Mouse (Mus musculus): ENCODE measurements at regions not wholly inside any gene's neighbourhood (a gene's known extent, or its start where the extent isn't known, plus 50 kb on each side); places are given as distances from the start of the nearest gene placed in this dataset.

DNA sequence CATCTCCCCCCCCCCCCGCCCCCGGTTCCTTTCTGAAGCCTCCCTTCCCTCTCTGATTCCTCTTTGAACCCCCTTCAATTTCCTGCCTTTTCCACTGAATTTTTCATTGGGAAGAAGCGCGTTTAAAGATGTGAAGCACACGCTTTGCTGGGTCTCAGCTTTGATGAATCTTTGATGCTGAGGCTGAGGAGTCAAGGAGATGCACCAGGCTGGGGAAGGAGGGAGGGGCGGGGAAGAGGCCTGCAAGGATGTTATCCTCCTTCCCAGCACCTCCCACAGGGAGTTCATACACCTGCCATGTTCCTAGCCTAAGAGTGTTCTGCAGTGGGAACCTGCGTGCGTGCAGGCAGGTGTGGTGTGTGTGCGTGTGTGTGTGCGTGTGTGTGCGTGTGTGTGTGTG is 205.9 kb downstream of the Uaca start:
- intact Hi-C loops (cut with DNase I): loop anchor here (5.0 kb wide), 1 partner anchor 897 kb away; no protein-coding TSS in a partner anchor
- DNase-seq (ENCODE audit: extremely low spot score in 1 of 2, low spot score in 2 of 2): no peak
- Histone ChIP-seq H3K4me3 (no peak overlapping the region), H3K27ac (no peak overlapping the region)
- no peak for TF ChIP-seq CTCF (IDR thresholded peaks at IDR 0.05)

DNA sequence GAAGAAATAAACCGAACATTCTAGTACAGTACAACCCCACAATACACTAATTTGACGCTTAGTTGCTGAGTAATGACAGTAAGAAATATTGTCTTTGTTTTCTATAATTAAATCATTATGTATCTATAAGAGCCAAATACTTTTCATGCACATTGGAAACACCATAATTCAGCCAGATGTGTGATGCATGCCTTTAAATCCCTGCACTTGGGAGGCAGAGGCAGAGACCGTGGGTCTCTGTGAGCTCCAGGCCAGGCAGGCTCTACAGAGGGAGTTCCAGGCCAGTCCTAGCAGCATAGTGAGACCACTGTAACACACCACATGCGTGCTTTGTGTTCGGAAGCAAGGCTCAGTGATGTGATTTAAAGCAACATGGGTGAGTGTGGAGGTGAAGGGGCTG is 208.2 kb downstream of the Uaca start:
- H3K27ac ChIP-seq: no peak overlapping the region
- TF ChIP-seq CTCF (IDR thresholded peaks at IDR 0.05): no peak

DNA sequence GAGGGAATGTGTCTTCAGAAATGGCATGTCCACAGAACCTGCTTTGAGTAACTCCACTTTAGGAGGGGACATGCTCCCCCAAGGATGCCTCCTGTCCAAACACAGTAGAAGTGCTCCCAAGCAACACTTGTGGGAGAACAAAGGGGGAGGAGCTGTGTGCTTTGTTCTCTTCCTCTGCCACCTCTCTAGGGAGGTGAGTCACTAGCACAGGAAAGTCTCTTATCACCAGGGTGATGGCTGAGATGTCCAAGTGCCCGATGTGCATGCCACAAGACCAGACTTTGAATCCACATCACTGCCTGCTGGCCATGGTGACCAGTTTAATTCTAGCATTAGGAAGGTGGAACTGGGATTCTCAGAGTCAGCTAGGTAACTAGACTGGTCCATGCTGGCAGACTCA is 214.1 kb downstream of the Uaca start:
- intact Hi-C loops (cut with DNase I): no loop called here
- TF ChIP-seq CTCF (IDR thresholded peaks at IDR 0.05): no peak
- DNase-seq (ENCODE audit: extremely low spot score in 1 of 2, low spot score in 2 of 2): no peak
- Histone ChIP-seq H3K4me3 (no peak overlapping the region), H3K27ac (no peak overlapping the region)

More for the DNA sequence above, 208.2 kb downstream of the Uaca start:
- intact Hi-C loops (cut with DNase I): loop anchor here (5.0 kb wide), 1 partner anchor 895 kb away; no protein-coding TSS in a partner anchor
- H3K4me3 ChIP-seq: no peak overlapping the region
- DNase-seq (ENCODE audit: extremely low spot score in 1 of 2, low spot score in 2 of 2): no peak

DNA sequence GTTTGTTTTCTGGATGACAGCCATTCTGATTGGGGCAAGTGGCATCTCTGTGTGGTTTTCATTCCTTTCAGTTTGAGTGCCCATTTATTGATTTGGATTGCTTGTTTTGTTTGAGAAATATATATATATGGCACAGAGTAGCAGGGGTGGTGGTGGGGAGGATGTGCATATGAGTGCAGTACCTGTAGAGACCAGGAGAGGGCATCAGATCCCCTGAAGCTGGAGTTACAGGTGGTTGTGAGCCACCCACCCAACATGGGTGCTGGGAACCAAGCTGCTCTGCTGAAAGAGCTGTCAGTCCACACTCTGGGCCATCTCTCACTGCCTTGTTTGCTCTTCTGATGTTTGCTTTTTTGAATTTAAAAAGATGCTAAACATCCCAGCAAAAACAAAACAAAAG is 216.7 kb downstream of the Uaca start:
- DNase-seq (ENCODE audit: extremely low spot score in 1 of 2, low spot score in 2 of 2): no peak
- peak; percentile 10 for TF ChIP-seq CTCF (IDR thresholded peaks at IDR 0.05)
- intact Hi-C loops (cut with DNase I): no loop called here
- Histone ChIP-seq H3K4me3 (no peak overlapping the region), H3K27ac (no peak overlapping the region)

DNA sequence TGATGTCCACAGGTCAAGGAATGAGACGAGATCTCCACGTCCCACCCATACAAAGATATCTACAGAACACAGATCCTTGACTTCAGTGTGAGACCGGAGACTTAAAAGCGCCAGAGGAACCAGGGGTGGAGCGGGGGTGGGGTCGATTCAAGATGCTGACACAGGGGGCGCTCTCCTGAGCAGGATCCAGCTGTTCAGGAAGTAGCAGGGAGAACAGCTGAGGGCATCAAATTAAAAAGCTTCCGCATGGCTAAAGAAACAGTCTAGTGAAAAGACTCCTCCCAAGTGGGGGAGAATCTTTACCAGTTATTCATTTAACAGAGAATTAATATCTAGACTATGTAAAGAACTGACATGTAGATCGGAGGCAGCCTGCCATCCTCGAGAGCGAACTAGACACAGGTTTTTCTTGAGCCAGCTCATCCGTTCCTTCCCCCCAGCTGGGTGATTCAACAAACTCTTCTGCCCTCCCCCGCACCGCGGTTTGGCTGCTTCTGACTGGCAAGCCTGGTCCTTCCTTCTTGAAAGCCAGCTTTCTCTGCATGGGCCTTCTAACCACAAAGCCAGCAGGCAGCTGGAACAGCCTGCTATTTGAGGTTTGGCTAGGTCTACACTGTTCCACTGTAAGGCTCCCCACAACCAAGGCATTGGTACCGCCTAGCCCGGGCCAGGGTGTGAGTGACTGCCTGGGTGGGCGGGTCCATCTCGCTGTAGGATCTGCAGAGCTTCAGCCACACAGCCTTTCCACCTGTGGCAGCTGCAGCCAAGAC is 218.6 kb downstream of the Uaca start:
- peak; percentile 73 to 81 for DNase-seq (ENCODE audit: extremely low spot score in 1 of 2, low spot score in 2 of 2)
- TF ChIP-seq CTCF (IDR thresholded peaks at IDR 0.05): peak; percentile 33
- intact Hi-C loops (cut with DNase I): no loop called here
- Histone ChIP-seq H3K27ac (0 out of 2 replicates have a peak overlapping the region, but pooled peaks have one; percentile 24), H3K4me3 (no peak overlapping the region)

DNA sequence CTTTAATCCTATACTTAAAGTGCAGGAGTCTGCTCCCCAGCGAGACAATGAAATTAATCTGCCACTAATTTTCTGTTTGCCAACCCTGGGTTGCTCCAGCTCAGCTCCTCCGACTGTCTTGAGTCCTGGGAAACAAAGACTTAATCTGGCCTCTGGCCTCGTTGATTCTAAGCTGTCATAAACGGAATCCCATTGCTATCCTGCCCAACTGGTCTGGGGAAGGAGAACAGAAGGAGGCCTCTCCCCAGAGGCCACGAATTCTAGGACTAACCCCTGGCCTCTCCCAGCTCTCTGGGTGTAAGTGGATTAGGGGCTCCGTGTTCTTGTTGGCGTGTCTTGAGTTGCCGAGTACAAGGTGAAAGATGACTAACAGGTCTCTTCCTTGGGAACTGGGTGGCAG is 219.8 kb downstream of the Uaca start:
- no peak overlapping the region for H3K27ac ChIP-seq
- H3K4me3 ChIP-seq: no peak overlapping the region
- no peak for DNase-seq (ENCODE audit: extremely low spot score in 1 of 2, low spot score in 2 of 2)
- no peak for TF ChIP-seq CTCF (IDR thresholded peaks at IDR 0.05)
- intact Hi-C loops (cut with DNase I): no loop called here

DNA sequence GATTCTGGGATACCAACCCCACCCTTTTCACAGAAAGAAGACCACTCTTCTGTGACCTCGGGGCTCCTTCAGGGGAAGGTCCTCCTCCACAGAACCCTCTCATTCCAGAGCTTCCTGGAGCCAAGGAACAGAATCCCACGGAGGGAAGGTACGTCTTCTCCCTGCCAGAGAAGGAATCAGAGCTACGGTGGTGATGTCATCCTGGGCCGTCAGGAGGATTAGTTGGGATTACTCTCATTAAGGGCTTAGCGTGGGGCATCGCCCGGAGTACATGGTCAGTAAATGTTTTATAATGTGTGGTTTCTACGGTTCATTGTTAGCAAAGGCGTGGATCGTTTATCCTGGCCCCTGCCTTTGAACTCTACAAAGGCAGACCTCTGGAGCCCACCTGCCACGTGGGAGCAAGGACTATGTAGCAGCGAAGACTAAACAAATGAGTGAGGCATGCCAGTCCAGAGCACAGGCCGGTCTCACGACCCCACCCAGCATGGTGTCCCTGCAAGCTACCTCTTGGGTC is 221.1 kb downstream of the Uaca start:
- no peak for TF ChIP-seq CTCF (IDR thresholded peaks at IDR 0.05)
- no peak for DNase-seq (ENCODE audit: extremely low spot score in 1 of 2, low spot score in 2 of 2)
- Histone ChIP-seq H3K27ac (no peak overlapping the region), H3K4me3 (no peak overlapping the region)
- intact Hi-C loops (cut with DNase I): no loop called here

DNA sequence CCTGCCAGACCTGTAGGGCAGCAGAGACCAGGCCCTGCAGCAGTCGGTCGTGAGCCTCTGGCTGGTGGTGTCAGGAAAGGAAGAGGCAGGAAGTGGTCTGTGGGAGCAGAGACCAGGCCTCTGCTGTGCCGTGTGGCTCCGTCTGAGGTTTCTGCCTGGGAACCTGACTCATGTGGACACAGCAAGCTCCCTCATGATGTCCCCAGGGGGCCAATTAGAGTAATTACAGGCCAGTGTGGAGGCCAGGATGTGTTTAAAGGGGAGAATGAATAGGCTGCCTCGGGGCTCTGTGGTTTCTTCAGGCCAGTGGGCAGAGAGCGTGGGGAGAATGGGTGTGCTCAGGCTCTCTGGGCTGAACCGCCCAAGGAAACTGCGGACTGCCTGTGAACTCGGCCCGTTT is 222.3 kb downstream of the Uaca start:
- TF ChIP-seq CTCF (IDR thresholded peaks at IDR 0.05): no peak
- no peak for DNase-seq (ENCODE audit: extremely low spot score in 1 of 2, low spot score in 2 of 2)
- H3K4me3 ChIP-seq: no peak overlapping the region
- no peak overlapping the region for H3K27ac ChIP-seq
- intact Hi-C loops (cut with DNase I): no loop called here

DNA sequence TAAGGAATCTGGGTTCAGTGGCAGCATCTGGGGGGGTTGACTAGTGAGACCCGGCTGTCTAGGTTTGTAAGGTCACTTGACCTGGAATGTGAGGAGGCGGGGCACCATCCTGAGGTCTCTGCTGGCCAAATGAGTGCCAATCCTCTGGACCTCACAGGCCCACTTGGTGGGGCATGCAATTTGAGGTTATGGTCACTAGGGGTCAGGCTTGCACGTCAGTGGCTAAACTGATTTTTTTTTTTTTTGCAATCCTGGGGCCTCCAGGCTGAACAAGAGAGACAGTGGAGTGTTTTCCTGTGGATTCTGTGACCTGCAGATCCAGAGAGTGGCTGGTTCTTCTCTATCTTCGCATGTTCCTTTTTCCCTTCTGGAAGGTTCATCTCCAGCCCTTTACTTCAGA is 225.6 kb downstream of the Uaca start:
- no peak for DNase-seq (ENCODE audit: extremely low spot score in 1 of 2, low spot score in 2 of 2)
- peak; percentile 62 for TF ChIP-seq CTCF (IDR thresholded peaks at IDR 0.05)
- intact Hi-C loops (cut with DNase I): no loop called here
- Histone ChIP-seq H3K27ac (no peak overlapping the region), H3K4me3 (no peak overlapping the region)

DNA sequence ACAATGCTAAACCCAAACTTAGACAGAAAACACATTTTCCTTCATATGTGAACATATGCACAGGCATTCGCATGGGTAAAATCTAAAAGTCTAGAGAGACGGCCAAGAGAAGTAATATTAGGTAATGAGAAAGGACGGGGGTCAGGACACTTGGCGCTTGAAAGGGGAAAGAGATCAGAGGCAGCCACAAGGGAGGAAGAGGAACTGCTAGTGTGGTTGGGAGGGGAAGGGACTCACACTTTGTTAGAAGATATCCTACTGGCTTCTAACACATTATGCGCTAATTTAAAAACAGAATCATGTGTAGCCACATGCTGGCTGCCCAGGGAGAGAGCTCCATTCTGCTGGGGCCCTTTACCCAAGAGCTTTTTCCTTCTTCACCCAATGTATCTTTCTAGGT is 227.5 kb downstream of the Uaca start:
- Histone ChIP-seq H3K27ac (no peak overlapping the region), H3K4me3 (no peak overlapping the region)
- no peak for DNase-seq (ENCODE audit: extremely low spot score in 1 of 2, low spot score in 2 of 2)
- intact Hi-C loops (cut with DNase I): no loop called here
- TF ChIP-seq CTCF (IDR thresholded peaks at IDR 0.05): no peak

DNA sequence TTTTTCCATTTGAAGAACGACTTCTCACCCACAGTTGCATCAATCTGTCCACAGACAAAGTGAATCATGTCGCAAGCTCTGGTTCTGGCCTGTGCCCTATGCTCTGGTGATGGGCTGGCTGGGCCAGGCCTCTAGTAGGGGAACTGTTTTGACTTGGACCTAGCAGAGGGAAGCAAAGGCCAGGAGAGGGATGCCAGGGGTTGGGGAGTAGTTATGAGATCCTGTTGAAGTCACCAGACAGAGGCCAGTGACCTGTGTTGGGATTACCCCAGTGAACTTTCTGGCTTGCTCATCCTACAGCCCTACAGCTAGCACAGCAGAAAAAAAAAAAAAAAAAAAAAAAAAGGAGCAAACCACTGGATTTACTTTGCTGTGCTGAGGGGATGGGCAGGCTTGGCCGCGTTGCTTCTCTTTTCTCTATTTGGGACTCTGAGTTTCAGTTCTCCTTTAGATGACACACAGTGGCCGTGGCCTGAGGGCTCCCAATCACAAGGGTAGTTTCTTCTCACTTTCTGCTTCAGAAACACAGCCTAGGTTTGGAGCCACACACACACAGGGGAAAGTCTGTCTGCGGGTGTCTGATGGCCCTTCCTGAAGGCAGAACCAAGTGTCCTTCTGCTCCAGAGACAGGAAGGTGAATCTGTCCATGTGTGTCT is 228.2 kb downstream of the Uaca start:
- Histone ChIP-seq H3K4me3 (no peak overlapping the region), H3K27ac (no peak overlapping the region)
- intact Hi-C loops (cut with DNase I): no loop called here
- TF ChIP-seq CTCF (IDR thresholded peaks at IDR 0.05): no peak
- no peak for DNase-seq (ENCODE audit: extremely low spot score in 1 of 2, low spot score in 2 of 2)

DNA sequence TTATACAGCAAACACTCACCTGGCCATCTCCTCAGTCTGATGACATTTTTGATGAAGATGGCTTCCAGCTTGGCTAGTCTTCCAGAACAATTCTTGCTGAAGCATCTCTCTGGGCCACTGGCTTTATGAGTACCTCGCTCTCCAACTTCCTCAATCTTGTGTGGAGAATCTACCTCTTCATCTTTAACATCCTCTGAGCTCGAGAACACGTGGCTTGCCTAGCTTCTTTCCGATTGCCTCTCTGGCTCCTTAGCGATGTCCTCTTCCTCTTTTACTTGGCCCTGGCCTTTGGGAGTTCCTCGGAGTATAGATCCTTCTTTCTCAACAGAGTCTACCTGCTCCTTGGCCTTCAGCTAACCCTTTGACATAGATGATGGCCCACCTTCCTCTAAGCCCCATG is 231.0 kb downstream of the Uaca start:
- no peak overlapping the region for H3K4me3 ChIP-seq
- no peak for TF ChIP-seq CTCF (IDR thresholded peaks at IDR 0.05)
- intact Hi-C loops (cut with DNase I): no loop called here
- H3K27ac ChIP-seq: no peak overlapping the region
- no peak for DNase-seq (ENCODE audit: extremely low spot score in 1 of 2, low spot score in 2 of 2)

Data from left cerebral cortex, adult 2 months (tissue).